Mouse (Mus musculus) midbrain, embryonic 16.5 days (tissue): ENCODE data around the gene Krtap26-1. TPM values are rescaled to one million over a fixed set of nuclear protein-coding genes. Genes with fewer than 3 reads are reported as not detected.

Source experiments
- ATAC-seq: fragments of 200-750 bp; cut with Nextera tagmentation; 2 replicates; pipeline ENCODE4 v1.8.0; 2017; ENCODE audit warnings: moderate TSS enrichment
- H3K27ac ChIP-seq: fragments of 300-500 bp; sonication (generic); 2 replicates; pipeline ENCODE4 v1.5.1; 2014; ENCODE audit warnings: mild to moderate bottlenecking, low read length, mixed read lengths
- H3K27me3 ChIP-seq: fragments of 300-500 bp; sonication (generic); 2 replicates; pipeline ENCODE4 v1.6.1; 2014; ENCODE audit warnings: low read depth, low read length, mixed read lengths; ENCODE audit not compliant: control insufficient read depth, insufficient read depth
- H3K36me3 ChIP-seq: fragments of 300-500 bp; sonication (generic); 2 replicates; pipeline ENCODE4 v1.6.1; 2014; ENCODE audit warnings: mild to moderate bottlenecking, low read length, moderate library complexity, mixed read lengths; ENCODE audit not compliant: control insufficient read depth, insufficient read depth
- H3K4me1 ChIP-seq: fragments of 300-500 bp; sonication (generic); 2 replicates; pipeline ENCODE4 v1.6.1; 2014; ENCODE audit warnings: mild to moderate bottlenecking, low read length, mixed read lengths; ENCODE audit not compliant: control insufficient read depth, insufficient read depth
- H3K4me2 ChIP-seq: fragments of 300-500 bp; sonication (generic); 2 replicates; pipeline ENCODE4 v1.6.1; 2014; ENCODE audit warnings: mild to moderate bottlenecking, low read length, mixed read lengths
- H3K4me3 ChIP-seq: fragments of 300-500 bp; sonication (generic); 2 replicates; pipeline ENCODE4 v1.5.1; 2014; ENCODE audit warnings: low read depth, mild to moderate bottlenecking, low read length, moderate library complexity, mixed read lengths
- H3K9ac ChIP-seq: fragments of 300-500 bp; sonication (generic); 2 replicates; pipeline ENCODE4 v1.6.1; 2014; ENCODE audit warnings: low read depth, low read length, mixed read lengths
- H3K9me3 ChIP-seq: fragments of 300-500 bp; sonication (generic); replicated peaks from 2 replicates; pipeline ENCODE4 v1.6.1; 2014; ENCODE audit warnings: mild to moderate bottlenecking, low read length, mixed read lengths; ENCODE audit not compliant: control insufficient read depth, poor library complexity, severe bottlenecking
- WGBS: fragments of 180-500 bp; shearing (Covaris S2); extraction: QIAGEN DNeasy Blood & Tissue Kit; methylation state at CpG from one replicate; pipeline ENCODE4 v1.1.7; 2014; 5-methylcytosine and 5-hydroxymethylcytosine counted together
- polyA plus RNA-seq: library from polyadenylated mRNA; unstranded; fragments of >200 nt; fragmentation: Nextera tagmentation; extraction: Ambion mirVana; gene quantifications from 2 replicates; pipeline ENCODE4 v1.2.1, GENCODE M21; 2015

The Krtap26-1 gene
- not detected in 2 replicates for polyA plus RNA-seq

DNA sequence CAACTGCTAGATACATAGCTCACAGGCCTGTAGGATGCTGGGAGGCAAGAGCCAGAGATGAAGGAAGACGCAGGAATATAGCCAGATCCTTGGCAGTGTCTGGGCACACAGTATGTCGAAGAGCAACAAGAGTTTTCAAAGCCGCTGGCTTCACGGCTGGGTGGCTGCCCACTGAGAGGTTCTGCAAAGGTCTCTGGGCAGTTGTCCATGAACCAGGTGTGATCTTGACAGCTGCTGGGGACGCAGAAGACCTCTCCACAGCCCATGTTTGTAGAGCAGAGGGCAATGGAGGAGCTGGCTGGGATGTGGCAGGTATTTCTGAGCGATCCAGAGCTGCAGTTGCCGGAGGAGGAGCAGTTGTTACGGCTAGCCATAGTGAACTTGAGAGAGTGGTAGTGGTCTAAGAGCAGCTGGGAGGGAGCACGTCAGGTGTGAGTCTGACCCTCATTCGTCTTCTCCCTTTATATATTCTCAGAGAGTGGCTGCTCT lies at the start of gene Krtap26-1:
TSS of gene Krtap26-1 (minus strand) at position 439 of the 489 bp plus-strand sequence.
- WGBS: 89% methylated on average over 10 of the region's 10 CpGs
- ATAC-seq: no peak

DNA sequence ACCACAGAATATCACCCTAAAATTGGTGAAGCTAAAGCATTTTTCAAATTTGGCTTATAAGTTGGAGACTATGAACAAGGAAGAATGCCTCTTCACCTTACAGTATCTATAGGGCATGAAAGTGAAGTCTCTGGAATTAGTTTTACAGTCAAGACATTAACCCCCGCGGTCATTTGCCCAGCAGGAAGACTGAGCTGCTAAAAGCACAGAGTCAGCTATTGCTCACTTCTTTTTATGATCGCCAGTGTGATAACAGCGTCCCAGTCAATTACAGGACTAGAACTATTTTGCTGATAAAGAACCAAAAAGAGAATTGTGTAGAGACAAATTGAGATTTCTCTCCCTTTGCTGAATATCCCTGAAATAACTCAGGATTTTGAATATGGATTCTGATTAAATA lies 48.7 kb upstream of the Krtap26-1 start:
- Histone ChIP-seq H3K4me2 (no peak overlapping the region), H3K27ac (no peak overlapping the region), H3K4me3 (no peak overlapping the region), H3K4me1 (no peaks in the 10 kb centered on the region), H3K27me3 (no peaks in the 10 kb centered on the region), H3K9me3 (no peaks in the 10 kb centered on the region), H3K36me3 (no peaks in the 10 kb centered on the region), H3K9ac (no peak overlapping the region)
- ATAC-seq: no peak
- 87% methylated on average over 4 of the region's 4 CpGs for WGBS

More for the DNA sequence above, at the start of gene Krtap26-1:
- H3K4me2 ChIP-seq: no peak within 1 kb of the TSS
- no peak within 1 kb of the TSS for H3K9ac ChIP-seq
- no peak within 1 kb of the TSS for H3K4me3 ChIP-seq
- no peaks in the 10 kb centered on the region for H3K27me3 ChIP-seq
- H3K27ac ChIP-seq: no peak within 1 kb of the TSS
- H3K4me1 ChIP-seq: no peaks in the 10 kb centered on the region
- no peaks in the 10 kb centered on the region for H3K9me3 ChIP-seq
- no peaks in the 10 kb centered on the region for H3K36me3 ChIP-seq

DNA sequence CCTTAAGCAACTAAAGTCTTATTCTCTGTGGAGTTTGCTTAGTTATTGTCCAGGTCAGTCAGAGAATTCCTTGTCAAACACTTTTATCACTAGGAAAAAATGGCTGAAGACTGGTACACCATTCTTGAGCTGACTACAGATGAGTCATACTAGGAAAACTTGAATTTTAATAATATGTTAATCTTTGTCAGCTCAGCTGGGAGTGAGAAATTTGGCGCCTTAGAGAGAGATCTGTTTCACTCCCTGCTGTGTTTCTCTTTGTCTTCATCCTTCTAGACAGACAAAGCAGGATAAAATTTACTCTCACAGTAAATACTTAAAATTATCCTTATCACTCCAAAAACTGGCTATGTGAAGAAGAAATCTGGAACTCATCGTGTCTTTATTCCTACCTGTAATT lies 33.7 kb upstream of the Krtap26-1 start:
- H3K9ac ChIP-seq: no peak overlapping the region
- WGBS: 19% methylated on average over 2 of the region's 2 CpGs
- ATAC-seq: no peak

DNA sequence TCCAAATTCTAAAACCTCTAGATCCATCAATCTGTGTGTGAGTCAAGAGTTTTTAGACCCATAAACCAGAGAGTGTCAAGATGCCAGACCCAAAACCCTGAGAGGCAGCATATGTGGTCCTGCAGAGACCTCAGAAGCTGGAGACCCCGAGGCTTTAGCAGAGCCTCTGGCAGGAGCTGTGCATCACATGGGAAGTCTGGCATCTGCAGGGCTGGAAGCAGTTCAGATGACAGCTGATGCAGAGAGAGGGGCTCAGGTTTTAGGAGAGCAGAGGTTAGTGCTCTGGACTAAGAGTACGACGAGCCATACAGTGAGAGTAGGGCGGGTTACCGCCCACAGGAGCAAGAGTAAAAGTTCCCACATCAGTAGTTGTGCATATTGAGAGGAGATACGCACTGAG lies 31.5 kb upstream of the Krtap26-1 start:
- H3K36me3 ChIP-seq: no peaks in the 10 kb centered on the region

More for the DNA sequence above, 33.7 kb upstream of the Krtap26-1 start:
- Histone ChIP-seq H3K4me2 (no peak overlapping the region), H3K27me3 (no peaks in the 10 kb centered on the region), H3K4me1 (no peaks in the 10 kb centered on the region; the same call in 1 of the 2 replicates), H3K36me3 (no peaks in the 10 kb centered on the region), H3K9me3 (no peaks in the 10 kb centered on the region), H3K4me3 (no peak overlapping the region), H3K27ac (no peak overlapping the region)

DNA sequence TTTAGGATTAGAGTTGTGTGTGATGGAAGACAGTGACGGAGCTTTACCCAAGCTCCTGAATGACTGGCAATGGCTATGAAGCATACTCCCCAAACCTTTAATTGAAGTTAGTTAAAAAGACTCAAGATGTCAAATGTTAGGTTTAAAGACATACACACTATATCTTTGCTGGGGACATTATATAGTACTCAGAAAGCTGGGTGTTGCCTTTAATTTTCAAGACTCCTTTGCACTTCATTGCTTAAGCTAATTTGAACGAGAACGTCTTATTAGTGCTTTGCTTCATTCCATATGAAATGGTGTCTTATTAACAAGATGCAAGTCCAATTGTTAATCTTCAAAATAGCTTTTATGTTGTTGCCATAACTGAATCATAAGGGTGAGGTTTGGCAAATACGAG lies 24.0 kb upstream of the Krtap26-1 start, which contains the start of gene Krtap27-1:
TSS of gene Krtap27-1 (minus strand) at position 101 of the 400 bp plus-strand sequence.
- Histone ChIP-seq H3K4me2 (no peak within 1 kb of the TSS), H3K4me3 (no peak within 1 kb of the TSS), H3K9me3 (no peaks in the 10 kb centered on the region), H3K4me1 (no peaks in the 10 kb centered on the region), H3K36me3 (no peaks in the 10 kb centered on the region), H3K27me3 (no peaks in the 10 kb centered on the region), H3K9ac (no peak within 1 kb of the TSS), H3K27ac (no peak within 1 kb of the TSS)
- 87% methylated on average over 4 of the region's 4 CpGs for WGBS
- ATAC-seq: no peak

More for the DNA sequence above, 31.5 kb upstream of the Krtap26-1 start:
- H3K27ac ChIP-seq: no peak overlapping the region
- H3K4me1 ChIP-seq: no peaks in the 10 kb centered on the region; the same call in 1 of the 2 replicates
- H3K27me3 ChIP-seq: no peaks in the 10 kb centered on the region
- no peak overlapping the region for H3K4me2 ChIP-seq
- ATAC-seq: no peak
- no peaks in the 10 kb centered on the region for H3K9me3 ChIP-seq
- H3K9ac ChIP-seq: no peak overlapping the region
- no peak overlapping the region for H3K4me3 ChIP-seq
- 90% methylated on average over 6 of the region's 6 CpGs for WGBS

DNA sequence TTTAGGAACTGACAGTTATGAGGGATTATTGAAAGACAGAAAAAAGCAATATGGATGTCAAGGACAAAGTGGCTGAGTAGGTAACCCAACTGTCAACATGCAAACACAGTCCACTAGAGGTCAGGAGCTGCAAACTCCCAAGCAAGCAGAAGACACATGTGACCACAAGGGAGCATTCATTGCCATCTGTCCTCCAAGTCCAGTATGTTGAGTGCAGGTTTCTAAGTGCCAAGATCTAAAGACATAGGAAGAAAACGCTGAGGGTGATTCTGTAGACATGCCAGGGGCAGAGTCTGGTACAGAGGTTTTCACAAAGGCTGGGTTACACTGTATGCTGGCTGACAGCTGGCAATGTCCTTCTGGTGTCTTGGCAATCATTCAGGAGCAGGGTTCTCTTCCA lies 9.8 kb upstream of the Krtap26-1 start:
- Histone ChIP-seq H3K4me3 (no peak overlapping the region), H3K36me3 (no peaks in the 10 kb centered on the region), H3K27me3 (no peaks in the 10 kb centered on the region), H3K4me2 (no peak overlapping the region), H3K9me3 (no peaks in the 10 kb centered on the region), H3K4me1 (no peaks in the 10 kb centered on the region), H3K27ac (no peak overlapping the region), H3K9ac (no peak overlapping the region)
- 52% methylated on average over 1 of the region's 1 CpGs for WGBS
- ATAC-seq: no peak

DNA sequence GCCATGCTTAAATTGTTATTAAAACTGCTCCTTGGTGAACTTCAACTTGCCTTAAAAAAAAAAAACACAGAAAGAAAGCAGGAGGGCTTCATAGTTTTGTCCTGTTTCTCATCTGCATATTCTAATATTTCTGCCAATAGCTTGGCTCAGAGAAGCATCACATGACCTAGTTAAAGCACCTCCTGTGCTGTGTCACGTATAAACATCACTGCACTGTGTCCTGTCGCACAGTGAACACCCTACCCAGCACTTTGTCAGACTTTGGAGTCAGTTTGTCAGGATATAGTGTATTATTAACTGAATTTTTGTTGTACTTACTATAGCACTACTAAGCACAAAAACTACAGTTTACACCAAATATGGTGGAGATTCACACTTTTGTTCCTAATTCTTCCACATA lies 4.4 kb upstream of the Krtap26-1 start:
- H3K36me3 ChIP-seq: no peaks in the 10 kb centered on the region
- H3K27me3 ChIP-seq: no peaks in the 10 kb centered on the region
- H3K9me3 ChIP-seq: no peaks in the 10 kb centered on the region
- WGBS: 73% methylated on average over 2 of the region's 2 CpGs
- H3K9ac ChIP-seq: no peak overlapping the region
- no peak overlapping the region for H3K27ac ChIP-seq
- no peak overlapping the region for H3K4me2 ChIP-seq
- no peaks in the 10 kb centered on the region for H3K4me1 ChIP-seq
- H3K4me3 ChIP-seq: no peak overlapping the region
- ATAC-seq: no peak

DNA sequence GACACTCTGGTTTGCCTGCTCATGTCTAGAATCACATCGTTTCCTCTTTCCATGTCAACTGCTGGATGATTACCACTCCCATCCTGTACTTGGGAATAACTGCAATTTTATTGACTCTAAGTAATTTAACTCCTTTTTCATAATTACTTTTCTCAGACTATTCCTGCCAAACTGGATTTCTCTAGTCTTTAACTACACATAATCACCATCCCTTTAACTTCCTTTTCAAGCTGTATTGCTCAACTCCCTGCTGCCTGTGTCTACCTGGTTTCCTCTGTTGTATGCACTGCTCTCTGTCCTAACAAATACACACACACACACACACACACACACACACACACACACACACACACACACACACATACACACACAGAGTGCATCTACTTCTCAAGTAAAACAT lies 3.5 kb upstream of the Krtap26-1 start:
- H3K9ac ChIP-seq: no peak overlapping the region
- no peak overlapping the region for H3K4me2 ChIP-seq
- no peaks in the 10 kb centered on the region for H3K27me3 ChIP-seq
- H3K27ac ChIP-seq: no peak overlapping the region
- ATAC-seq: no peak
- no peak overlapping the region for H3K4me3 ChIP-seq
- H3K36me3 ChIP-seq: no peaks in the 10 kb centered on the region
- no peaks in the 10 kb centered on the region for H3K9me3 ChIP-seq
- 86% methylated on average over 1 of the region's 1 CpGs for WGBS
- no peaks in the 10 kb centered on the region for H3K4me1 ChIP-seq

DNA sequence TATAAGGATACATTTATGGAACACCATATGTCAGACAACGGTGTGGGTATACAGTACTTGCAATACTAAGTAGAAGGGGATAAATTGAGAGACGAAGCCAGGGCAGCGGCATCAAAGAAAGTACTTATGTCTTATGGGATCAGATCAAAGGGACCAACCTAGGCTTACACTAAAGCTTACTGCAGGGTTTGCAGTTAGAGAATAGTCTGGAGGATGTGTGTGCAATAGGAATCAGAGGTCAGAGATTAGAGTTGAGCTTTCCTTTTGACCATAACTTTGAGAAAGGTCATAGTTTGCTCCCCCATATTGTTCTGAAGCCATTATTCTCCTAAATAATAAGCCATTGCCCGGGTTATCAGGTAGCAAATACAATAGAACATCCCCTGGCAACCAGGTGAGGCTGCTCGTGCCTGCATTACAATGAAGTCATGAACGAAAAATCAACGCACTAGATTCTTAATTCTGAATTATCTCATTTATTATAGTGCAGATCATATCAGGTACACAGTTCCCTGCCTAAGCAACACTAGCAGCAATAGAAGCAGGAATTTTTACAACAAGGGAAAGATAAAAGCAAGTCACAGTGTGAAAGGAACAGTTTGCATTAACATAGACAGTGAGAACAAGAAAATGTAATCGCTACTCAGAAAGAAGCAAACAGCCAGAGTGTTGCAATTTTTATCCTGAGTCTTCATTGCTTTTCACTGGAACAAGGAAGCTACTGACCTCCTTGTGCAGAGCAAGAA lies 1.1 kb downstream of the Krtap26-1 start:
- 63% methylated on average over 8 of the region's 8 CpGs for WGBS
- no peaks in the 10 kb centered on the region for H3K36me3 ChIP-seq
- H3K4me1 ChIP-seq: no peaks in the 10 kb centered on the region
- H3K27me3 ChIP-seq: no peaks in the 10 kb centered on the region
- H3K9ac ChIP-seq: no peak overlapping the region
- no peaks in the 10 kb centered on the region for H3K9me3 ChIP-seq
- H3K4me3 ChIP-seq: no peak overlapping the region
- no peak overlapping the region for H3K27ac ChIP-seq
- H3K4me2 ChIP-seq: no peak overlapping the region
- ATAC-seq: no peak
